In the genomic region with DNA sequence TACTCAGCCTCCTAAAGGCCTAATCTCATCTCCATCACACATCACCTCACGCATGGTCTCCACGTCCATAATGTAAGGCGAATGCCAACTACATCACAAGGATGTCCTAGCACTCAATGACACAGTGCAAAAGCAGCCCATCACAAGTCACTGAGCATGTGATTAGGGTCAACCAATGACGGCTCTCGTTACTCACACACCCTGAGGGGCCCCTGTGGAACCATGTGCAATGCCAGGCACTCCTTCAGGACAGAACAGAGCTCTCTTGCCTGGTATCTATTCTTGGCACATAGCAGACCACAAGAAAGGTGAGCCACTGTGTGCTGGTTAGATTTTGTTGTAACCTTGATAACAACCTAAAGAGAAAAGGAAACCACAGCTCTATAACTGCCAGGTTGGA, we compare ENCODE assay signal across 29 mouse cellular contexts.
DNase-seq lines count a peak whose midpoint lies in the region; ATAC-seq and TF ChIP-seq lines count a peak whose summit lies in the region.
"Had no signal": no experiment of that assay in that cellular context is flagged by ENCODE, and none has a peak within 500 bp of the region (broad histone marks: within the 10 kb centered on the region; RNA-seq: fewer than 3 reads in every experiment).

No protein-coding gene starts in this region.

- TF ChIP-seq RAD21 in MEL (IDR thresholded peaks at IDR 0.05; ENCODE audit: low read depth, low read length) = no peak

- H3K79me2 ChIP-seq in MEL (ENCODE audit: control insufficient read depth, insufficient read depth, low read length, poor library complexity) = no peaks in the 10 kb centered on the region

- H3K4me3 ChIP-seq in liver, embryonic 13.5 days (replicated peaks) = no peak overlapping the region
- H3K4me3 ChIP-seq in MEL (ENCODE audit: control insufficient read depth in 1 of 2, insufficient read depth in 1 of 2, low read depth in 2 of 2, low read length in 2 of 2) = no peak overlapping the region
- H3K4me3 ChIP-seq: embryonic facial prominence, embryonic 15.5 days; hindbrain, embryonic 13.5 days; layer of hippocampus, adult 2 months; limb, embryonic 15.5 days had no signal

- no peaks in the 10 kb centered on the region for H3K27me3 ChIP-seq in liver, embryonic 13.5 days
- H3K27me3 ChIP-seq in MEL (ENCODE audit: control insufficient read depth in 1 of 2, insufficient read depth in 2 of 2, low read length in 2 of 2) = no peaks in the 10 kb centered on the region
- H3K27me3 ChIP-seq: CH12.LX; embryonic facial prominence, embryonic 15.5 days; hindbrain, embryonic 13.5 days; limb, embryonic 15.5 days had no signal

- 0 out of 2 replicates have a peak, but pooled peaks have one; percentile 41 for ATAC-seq in liver, embryonic 13.5 days (ENCODE audit: low read depth)
- ATAC-seq in common myeloid progenitor, adult 5-6 weeks (replicated peaks; ENCODE audit: low read depth, poor library complexity, severe bottlenecking) = peak; percentile 42; the same call in 1 of the 2 replicates
- ATAC-seq in megakaryocyte progenitor cell, adult 5-6 weeks (replicated peaks; ENCODE audit: poor library complexity) = peak; percentile 84
- ATAC-seq in frontal cortex, adult (ENCODE audit: low TSS enrichment) = no peak
- ATAC-seq: forebrain, embryonic 14.5 days; inflammation-experienced regulatory T-cells, adult 6 months had no signal

- H3K27ac ChIP-seq in liver, embryonic 13.5 days = no peak overlapping the region
- H3K27ac ChIP-seq in MEL (ENCODE audit: control insufficient read depth, low read depth, low read length) = no peak overlapping the region
- H3K27ac ChIP-seq: embryonic facial prominence, embryonic 15.5 days; hindbrain, embryonic 13.5 days; layer of hippocampus, adult 2 months; limb, embryonic 15.5 days; macrophage had no signal

- TF ChIP-seq EP300 in MEL (IDR thresholded peaks at IDR 0.05; ENCODE audit: low read depth in 1 of 2, low read length in 2 of 2) = peak; percentile 8 to 45; a peak in 1 of 4 replicates

- DNase-seq in liver, embryonic 13.5 days = no peak
- DNase-seq in liver (no peak), MEL (ENCODE audit: low read depth, low spot score) (peak; percentile 36)
- DNase-seq in layer of hippocampus, adult 11-12 months (ENCODE audit: low spot score) = no peak
- DNase-seq: adrenal gland, postnatal 14 days; cerebellum, adult 11 months; cerebellum, adult 9-11 months; gastrocnemius, postnatal 25 days; heart, adult 11 months; heart, postnatal 4 days; kidney, adult 11 months; kidney, postnatal 14 days; left cerebral cortex, postnatal 4 days; lung, adult 2 months; lung, postnatal 10 days; thymus, adult 2 months had no signal

- peaks cover 22% of the 10 kb centered on the region for H3K36me3 ChIP-seq in liver, embryonic 13.5 days
- no peaks in the 10 kb centered on the region; a peak in 2 of 4 replicates for H3K36me3 ChIP-seq in MEL (ENCODE audit: control insufficient read depth in 1 of 2, insufficient read depth in 2 of 2, low read length in 2 of 2)

- peaks cover 5% of the 10 kb centered on the region; the same call in 1 of the 2 replicates for H3K4me1 ChIP-seq in liver, embryonic 13.5 days (replicated peaks)
- peaks cover 0 to 3% of the 10 kb centered on the region in 2 experiments; a peak in 2 of 4 replicates for H3K4me1 ChIP-seq in MEL (ENCODE audit: control insufficient read depth in 1 of 2, insufficient read depth in 2 of 2, low read length in 2 of 2)
- H3K4me1 ChIP-seq: embryonic facial prominence, embryonic 15.5 days; hindbrain, embryonic 13.5 days; limb, embryonic 15.5 days had no signal

- no peaks in the 10 kb centered on the region for H3K9me3 ChIP-seq in liver, embryonic 13.5 days (replicated peaks)
- no peaks in the 10 kb centered on the region for H3K9me3 ChIP-seq in MEL (replicated peaks; ENCODE audit: insufficient read depth, low read length)
- H3K9me3 ChIP-seq: embryonic facial prominence, embryonic 15.5 days; hindbrain, embryonic 13.5 days; limb, embryonic 15.5 days had no signal

- no peak overlapping the region for H3K9ac ChIP-seq in liver, embryonic 13.5 days
- no peak overlapping the region for H3K9ac ChIP-seq in MEL (ENCODE audit: control insufficient read depth, low read depth, low read length, poor library complexity, severe bottlenecking)
- H3K9ac ChIP-seq: embryonic facial prominence, embryonic 15.5 days; hindbrain, embryonic 13.5 days; limb, embryonic 15.5 days had no signal

- H3K4me2 ChIP-seq in liver, embryonic 13.5 days = no peak overlapping the region
- H3K4me2 ChIP-seq: embryonic facial prominence, embryonic 15.5 days; heart, embryonic 11.5 days; hindbrain, embryonic 13.5 days; limb, embryonic 15.5 days; midbrain, embryonic 11.5 days had no signal

- 77% methylated on average over 5 of the region's 5 CpGs for WGBS in liver, embryonic 13.5 days (ENCODE audit: insufficient replicate concordance)

- no peak for TF ChIP-seq CTCF in MEL (IDR thresholded peaks at IDR 0.05 in 2 of 3, conservative IDR thresholded peaks at IDR 0.05 in 1 of 3; ENCODE audit: control insufficient read depth in 1 of 3, insufficient read depth in 1 of 3, low read depth in 2 of 3, low read length in 3 of 3, poor library complexity in 1 of 3, severe bottlenecking in 1 of 3)

- TF ChIP-seq POLR2A in MEL (IDR thresholded peaks at IDR 0.05; ENCODE audit: control insufficient read depth in 1 of 2, insufficient read depth in 1 of 2, low read depth in 1 of 2, low read length in 2 of 2, poor library complexity in 1 of 2) = no peak

TF ChIP-seq in MEL, 35 proteins besides CTCF, POLR2A, EP300 and RAD21:
- TF ChIP-seq SMC3 (IDR thresholded peaks at IDR 0.05; ENCODE audit: low read depth, low read length) (no peak), MYB (IDR thresholded peaks at IDR 0.05; ENCODE audit: low read depth, low read length) (no peak), USF2 (IDR thresholded peaks at IDR 0.05; ENCODE audit: borderline replicate concordance in 1 of 2, insufficient read depth in 1 of 2, low read depth in 1 of 2, low read length in 2 of 2) (no peak), MAX (IDR thresholded peaks at IDR 0.05; ENCODE audit: low read length) (0 out of 2 replicates have a peak, but pooled peaks have one; percentile 30), ETS1 (IDR thresholded peaks at IDR 0.05; ENCODE audit: low read depth, low read length) (0 out of 2 replicates have a peak, but pooled peaks have one; percentile 9), JUND (IDR thresholded peaks at IDR 0.05; ENCODE audit: low read depth, low read length) (no peak), SIN3A (IDR thresholded peaks at IDR 0.05; ENCODE audit: low read length) (no peak), TCF12 (IDR thresholded peaks at IDR 0.05; ENCODE audit: low read depth, low read length) (peak; percentile 22; the same call in 1 of the 2 replicates), TBP (IDR thresholded peaks at IDR 0.05; ENCODE audit: low read depth, low read length) (no peak), MYC (IDR thresholded peaks at IDR 0.05; ENCODE audit: low read depth, low read length) (no peak), MXI1 (IDR thresholded peaks at IDR 0.05; ENCODE audit: low read depth, low read length) (no peak), RCOR1 (IDR thresholded peaks at IDR 0.05; ENCODE audit: low read depth, low read length) (no peak), ELF1 (IDR thresholded peaks at IDR 0.05; ENCODE audit: low read depth, low read length) (no peak), USF1 (IDR thresholded peaks at IDR 0.05; ENCODE audit: low read depth, low read length) (peak; percentile 76), ZKSCAN1 (IDR thresholded peaks at IDR 0.05; ENCODE audit: low read depth, low read length) (no peak), KAT2A (conservative IDR thresholded peaks at IDR 0.05; ENCODE audit: low read depth, low read length) (no peak), CHD1 (IDR thresholded peaks at IDR 0.05; ENCODE audit: low read depth, low read length) (no peak), ZNF384 (IDR thresholded peaks at IDR 0.05; ENCODE audit: low read depth, low read length) (no peak), POLR2AphosphoS5 (IDR thresholded peaks at IDR 0.05; ENCODE audit: borderline replicate concordance, low read depth, low read length) (no peak), MEF2A (IDR thresholded peaks at IDR 0.05; ENCODE audit: extremely low read depth, insufficient replicate concordance, low read depth, low read length, poor library complexity, severe bottlenecking) (no peak), ZC3H11A (IDR thresholded peaks at IDR 0.05; ENCODE audit: low read depth, low read length) (no peak), POLR2AphosphoS2 (IDR thresholded peaks at IDR 0.05; ENCODE audit: low read length) (no peak), MAFK (IDR thresholded peaks at IDR 0.05; ENCODE audit: borderline replicate concordance, low read depth, low read length) (no peak), NRF1 (IDR thresholded peaks at IDR 0.05; ENCODE audit: insufficient read depth, low read depth, low read length, poor library complexity, severe bottlenecking) (no peak), UBTF (IDR thresholded peaks at IDR 0.05; ENCODE audit: borderline replicate concordance, insufficient read depth, low read depth, low read length) (no peak)
